Mouse (Mus musculus): ENCODE measurements around the gene Hint1. TPM values are rescaled to one million over a fixed set of nuclear protein-coding genes. Genes with fewer than 3 reads are reported as not detected.
A peak's percentile ranks its signal among the peaks of the same experiment; 100 is the strongest.

The Hint1 gene
- 740 and 774 TPM in 2 replicates for polyA plus RNA-seq (2014; fragmentation: Nextera tagmentation; extraction: Ambion mirVana)

DNA sequence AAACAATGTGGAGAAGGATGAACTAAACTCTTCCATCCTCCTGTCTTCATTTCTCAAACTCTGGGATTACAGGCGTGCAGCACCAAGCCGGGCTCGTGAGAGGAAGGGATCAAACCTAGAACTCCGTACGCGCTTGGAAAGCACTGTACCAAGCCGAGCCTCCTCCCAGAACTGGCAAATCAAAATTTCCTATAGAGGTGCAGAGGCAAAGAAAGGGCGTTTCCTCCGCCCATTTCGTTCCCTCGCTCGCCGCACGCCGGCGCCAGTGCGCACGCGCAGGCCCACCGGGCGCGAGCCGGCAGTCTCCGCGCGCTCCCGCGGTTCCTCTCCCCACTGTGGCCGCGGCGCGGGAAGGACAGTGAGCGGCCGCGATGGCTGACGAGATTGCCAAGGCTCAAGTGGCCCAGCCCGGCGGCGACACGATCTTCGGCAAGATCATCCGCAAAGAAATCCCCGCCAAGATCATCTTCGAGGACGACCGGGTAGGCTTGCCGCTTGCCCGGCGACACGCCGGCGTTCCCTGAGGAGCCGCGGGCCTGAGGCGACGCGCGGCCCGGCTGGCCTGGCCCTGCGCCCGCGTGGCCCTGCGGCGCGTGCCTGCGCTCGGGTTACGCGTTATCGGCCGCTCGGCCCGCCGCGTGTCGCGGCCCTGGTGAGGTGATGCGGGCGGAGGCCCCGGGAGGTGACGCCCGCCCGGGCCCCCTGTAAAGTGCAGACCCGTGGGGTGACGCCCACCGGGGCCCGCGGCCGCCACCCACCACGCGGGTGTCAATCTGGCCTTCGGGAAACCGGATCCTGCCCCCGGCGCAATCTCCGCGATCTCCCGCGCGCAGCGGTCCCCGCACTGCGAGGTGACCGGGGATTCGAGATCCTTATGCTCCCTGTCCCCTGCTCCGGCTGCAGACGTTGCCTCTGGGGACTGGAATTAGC lies at the start of gene Hint1:
Hint1 (plus strand) TSS at position 265 of the 930 bp plus-strand sequence.
- peak within 1 kb of the TSS; percentile 90 for H3K9ac ChIP-seq (ENCODE audit: low read length)
- H3K27ac ChIP-seq (ENCODE audit: low read depth): peak within 1 kb of the TSS; percentile 83
- DNase-seq (ENCODE audit: low spot score) (peak; percentile 96), ATAC-seq (replicated peaks; ENCODE audit: low FRiP score, low TSS enrichment, low read depth) (peak; percentile 78)
- H3K27me3 ChIP-seq (replicated peaks; ENCODE audit: control insufficient read depth, insufficient read depth, low read length): no peaks in the 10 kb centered on the region
- no peaks in the 10 kb centered on the region for H3K9me3 ChIP-seq (ENCODE audit: control insufficient read depth, low read length)
- peak within 1 kb of the TSS; percentile 61 for H3K4me3 ChIP-seq (ENCODE audit: low read depth, low read length)
- H3K4me2 ChIP-seq (ENCODE audit: low read length): peak within 1 kb of the TSS; percentile 59
- H3K4me1 ChIP-seq (replicated peaks; ENCODE audit: control insufficient read depth, insufficient read depth, low read length): peaks cover 14% of the 10 kb centered on the region
- peaks cover 31% of the 10 kb centered on the region for H3K36me3 ChIP-seq (ENCODE audit: control insufficient read depth, insufficient read depth, low read length)
- under 1% methylated on average over 107 of the region's 107 CpGs for WGBS

GRCm38 (mm10) chr11:54817449-54817848 lies 48.7 kb upstream of the Hint1 start:
- Histone ChIP-seq H3K27ac (ENCODE audit: low read depth) (no peak overlapping the region), H3K4me1 (replicated peaks; ENCODE audit: control insufficient read depth, insufficient read depth, low read length) (no peaks in the 10 kb centered on the region), H3K36me3 (ENCODE audit: control insufficient read depth, insufficient read depth, low read length) (no peaks in the 10 kb centered on the region), H3K27me3 (replicated peaks; ENCODE audit: control insufficient read depth, insufficient read depth, low read length) (no peaks in the 10 kb centered on the region), H3K4me2 (ENCODE audit: low read length) (no peak overlapping the region), H3K9ac (ENCODE audit: low read length) (no peak overlapping the region), H3K9me3 (ENCODE audit: control insufficient read depth, low read length) (no peaks in the 10 kb centered on the region), H3K4me3 (ENCODE audit: low read depth, low read length) (no peak overlapping the region)
- ATAC-seq (replicated peaks; ENCODE audit: low FRiP score, low TSS enrichment, low read depth) (no peak), DNase-seq (ENCODE audit: low spot score) (no peak)
- WGBS: 65% methylated on average over 4 of the region's 4 CpGs

DNA sequence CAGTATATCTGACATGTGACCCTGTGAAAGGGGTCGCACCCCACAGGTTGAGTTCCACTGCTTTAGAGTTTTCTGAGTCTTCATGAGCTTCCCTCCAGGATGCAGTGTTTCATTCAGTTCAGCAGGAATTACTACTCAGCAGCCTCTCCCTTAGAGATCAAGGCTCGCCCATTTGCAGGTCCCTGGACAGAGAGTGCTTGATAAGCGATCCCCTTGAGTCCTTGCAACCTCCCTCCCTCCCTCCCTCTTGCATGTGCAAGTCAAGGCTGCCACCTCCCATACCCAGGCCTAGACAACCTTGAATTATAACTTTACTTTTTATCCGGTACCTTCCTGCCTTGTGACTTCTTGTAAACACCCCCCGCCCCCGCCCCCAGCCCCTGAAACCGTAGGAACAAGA lies 46.7 kb upstream of the Hint1 start:
- Histone ChIP-seq H3K36me3 (ENCODE audit: control insufficient read depth, insufficient read depth, low read length) (no peaks in the 10 kb centered on the region), H3K27me3 (replicated peaks; ENCODE audit: control insufficient read depth, insufficient read depth, low read length) (no peaks in the 10 kb centered on the region), H3K27ac (ENCODE audit: low read depth) (no peak overlapping the region), H3K4me1 (replicated peaks; ENCODE audit: control insufficient read depth, insufficient read depth, low read length) (no peaks in the 10 kb centered on the region), H3K4me2 (ENCODE audit: low read length) (no peak overlapping the region), H3K4me3 (ENCODE audit: low read depth, low read length) (no peak overlapping the region), H3K9me3 (ENCODE audit: control insufficient read depth, low read length) (no peaks in the 10 kb centered on the region), H3K9ac (ENCODE audit: low read length) (no peak overlapping the region)
- 63% methylated on average over 7 of the region's 7 CpGs for WGBS
- ATAC-seq (replicated peaks; ENCODE audit: low FRiP score, low TSS enrichment, low read depth): no peak
- DNase-seq (ENCODE audit: low spot score): no peak

DNA sequence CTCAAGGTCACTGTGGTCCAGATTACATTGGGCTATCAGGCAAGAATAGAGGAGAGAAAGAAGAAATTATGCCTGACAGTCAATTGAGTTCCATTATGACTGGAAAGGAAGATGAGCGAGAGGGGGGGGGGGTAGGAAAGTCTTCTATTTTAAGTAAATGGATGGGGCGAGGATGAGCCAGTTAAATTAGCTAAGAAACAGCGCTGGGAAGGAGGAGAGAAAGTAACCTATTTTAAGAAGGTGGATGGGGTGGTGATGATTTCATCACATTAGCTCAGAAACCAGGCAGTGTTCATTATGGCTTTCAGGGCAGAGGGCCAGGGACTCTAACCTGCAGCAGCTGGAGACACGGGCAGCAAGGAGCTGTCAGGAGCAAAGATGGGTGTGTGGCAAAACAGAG lies 42.7 kb upstream of the Hint1 start:
- H3K4me1 ChIP-seq (replicated peaks; ENCODE audit: control insufficient read depth, insufficient read depth, low read length): no peaks in the 10 kb centered on the region
- 79% methylated on average over 4 of the region's 4 CpGs for WGBS
- ATAC-seq (replicated peaks; ENCODE audit: low FRiP score, low TSS enrichment, low read depth): no peak
- H3K9ac ChIP-seq (ENCODE audit: low read length): no peak overlapping the region
- H3K27ac ChIP-seq (ENCODE audit: low read depth): no peak overlapping the region
- H3K4me2 ChIP-seq (ENCODE audit: low read length): no peak overlapping the region
- H3K27me3 ChIP-seq (replicated peaks; ENCODE audit: control insufficient read depth, insufficient read depth, low read length): no peaks in the 10 kb centered on the region
- H3K4me3 ChIP-seq (ENCODE audit: low read depth, low read length): no peak overlapping the region
- H3K36me3 ChIP-seq (ENCODE audit: control insufficient read depth, insufficient read depth, low read length): no peaks in the 10 kb centered on the region
- DNase-seq (ENCODE audit: low spot score): no peak
- H3K9me3 ChIP-seq (ENCODE audit: control insufficient read depth, low read length): 0 out of 2 replicates have a peak, but pooled peaks cover 3% of the 10 kb centered on the region

DNA sequence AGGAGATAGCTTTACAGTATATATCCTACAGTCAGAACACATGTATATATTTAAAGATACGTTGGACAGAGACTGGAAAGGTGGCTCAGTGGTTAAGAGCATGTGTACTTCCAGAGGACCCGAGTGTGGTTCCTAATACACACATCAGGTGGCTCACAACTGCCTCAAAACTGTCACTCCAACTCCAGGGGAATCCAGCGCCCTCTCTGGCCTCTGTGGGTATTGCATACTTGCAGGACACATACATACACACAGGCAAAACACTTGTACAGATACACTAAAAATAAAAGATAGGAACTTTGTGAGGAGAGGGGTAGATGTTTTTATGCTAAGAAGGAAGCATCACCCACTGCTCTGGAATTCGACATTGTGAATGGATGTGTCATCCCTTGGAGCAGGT lies 40.4 kb upstream of the Hint1 start:
- no peak for ATAC-seq (replicated peaks; ENCODE audit: low FRiP score, low TSS enrichment, low read depth)
- Histone ChIP-seq H3K36me3 (ENCODE audit: control insufficient read depth, insufficient read depth, low read length) (no peaks in the 10 kb centered on the region), H3K4me3 (ENCODE audit: low read depth, low read length) (no peak overlapping the region), H3K27me3 (replicated peaks; ENCODE audit: control insufficient read depth, insufficient read depth, low read length) (no peaks in the 10 kb centered on the region), H3K9ac (ENCODE audit: low read length) (no peak overlapping the region), H3K4me2 (ENCODE audit: low read length) (no peak overlapping the region), H3K9me3 (ENCODE audit: control insufficient read depth, low read length) (0 out of 2 replicates have a peak, but pooled peaks cover 3% of the 10 kb centered on the region), H3K4me1 (replicated peaks; ENCODE audit: control insufficient read depth, insufficient read depth, low read length) (no peaks in the 10 kb centered on the region), H3K27ac (ENCODE audit: low read depth) (no peak overlapping the region)
- 80% methylated on average over 4 of the region's 4 CpGs for WGBS
- no peak for DNase-seq (ENCODE audit: low spot score)

DNA sequence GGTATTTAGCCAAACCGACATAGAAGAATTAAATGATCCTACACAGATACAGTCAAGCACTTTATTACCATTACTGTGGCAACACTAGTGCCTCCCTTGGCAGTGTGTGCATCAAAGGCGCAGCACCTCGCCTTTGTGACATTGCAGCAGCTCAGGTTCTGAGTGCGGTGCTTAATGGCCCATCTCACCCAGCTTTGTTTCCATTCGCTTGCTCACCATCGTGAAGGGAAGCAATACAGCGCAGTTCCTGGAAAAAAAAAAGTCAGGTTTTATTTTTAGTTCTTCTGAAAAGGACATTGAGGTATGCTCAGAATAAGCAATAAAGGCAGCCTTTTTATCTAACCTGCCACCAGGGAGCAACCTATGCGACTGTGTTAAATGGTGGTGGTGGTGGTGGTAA lies 39.4 kb upstream of the Hint1 start:
- no peak overlapping the region for H3K27ac ChIP-seq (ENCODE audit: low read depth)
- 0 out of 2 replicates have a peak, but pooled peaks cover 3% of the 10 kb centered on the region for H3K9me3 ChIP-seq (ENCODE audit: control insufficient read depth, low read length)
- no peaks in the 10 kb centered on the region for H3K36me3 ChIP-seq (ENCODE audit: control insufficient read depth, insufficient read depth, low read length)

GRCm38 (mm10) chr11:54833833-54834232 lies 32.4 kb upstream of the Hint1 start:
- Histone ChIP-seq H3K4me1 (replicated peaks; ENCODE audit: control insufficient read depth, insufficient read depth, low read length) (no peaks in the 10 kb centered on the region), H3K27ac (ENCODE audit: low read depth) (no peak overlapping the region), H3K36me3 (ENCODE audit: control insufficient read depth, insufficient read depth, low read length) (no peaks in the 10 kb centered on the region), H3K9me3 (ENCODE audit: control insufficient read depth, low read length) (no peaks in the 10 kb centered on the region), H3K4me2 (ENCODE audit: low read length) (no peak overlapping the region), H3K27me3 (replicated peaks; ENCODE audit: control insufficient read depth, insufficient read depth, low read length) (no peaks in the 10 kb centered on the region), H3K4me3 (ENCODE audit: low read depth, low read length) (no peak overlapping the region), H3K9ac (ENCODE audit: low read length) (no peak overlapping the region)
- DNase-seq (ENCODE audit: low spot score) (no peak), ATAC-seq (replicated peaks; ENCODE audit: low FRiP score, low TSS enrichment, low read depth) (no peak)
- 84% methylated on average over 4 of the region's 4 CpGs for WGBS

More for the DNA sequence above, 39.4 kb upstream of the Hint1 start:
- Histone ChIP-seq H3K27me3 (replicated peaks; ENCODE audit: control insufficient read depth, insufficient read depth, low read length) (no peaks in the 10 kb centered on the region), H3K4me2 (ENCODE audit: low read length) (no peak overlapping the region), H3K4me1 (replicated peaks; ENCODE audit: control insufficient read depth, insufficient read depth, low read length) (no peaks in the 10 kb centered on the region), H3K9ac (ENCODE audit: low read length) (no peak overlapping the region), H3K4me3 (ENCODE audit: low read depth, low read length) (no peak overlapping the region)
- ATAC-seq (replicated peaks; ENCODE audit: low FRiP score, low TSS enrichment, low read depth): no peak
- no peak for DNase-seq (ENCODE audit: low spot score)
- 86% methylated on average over 8 of the region's 8 CpGs for WGBS

- Histone ChIP-seq H3K36me3 (ENCODE audit: control insufficient read depth, insufficient read depth, low read length) (no peaks in the 10 kb centered on the region), H3K4me3 (ENCODE audit: low read depth, low read length) (no peak overlapping the region), H3K9ac (ENCODE audit: low read length) (no peak overlapping the region), H3K4me1 (replicated peaks; ENCODE audit: control insufficient read depth, insufficient read depth, low read length) (no peaks in the 10 kb centered on the region), H3K4me2 (ENCODE audit: low read length) (no peak overlapping the region), H3K9me3 (ENCODE audit: control insufficient read depth, low read length) (no peaks in the 10 kb centered on the region), H3K27ac (ENCODE audit: low read depth) (no peak overlapping the region), H3K27me3 (replicated peaks; ENCODE audit: control insufficient read depth, insufficient read depth, low read length) (no peaks in the 10 kb centered on the region)
- WGBS: 60% methylated on average over 2 of the region's 2 CpGs
- DNase-seq (ENCODE audit: low spot score) (no peak), ATAC-seq (replicated peaks; ENCODE audit: low FRiP score, low TSS enrichment, low read depth) (no peak)
These were observed 31.6 kb upstream of the Hint1 start for GRCm38 (mm10) chr11:54834596-54834995.

DNA sequence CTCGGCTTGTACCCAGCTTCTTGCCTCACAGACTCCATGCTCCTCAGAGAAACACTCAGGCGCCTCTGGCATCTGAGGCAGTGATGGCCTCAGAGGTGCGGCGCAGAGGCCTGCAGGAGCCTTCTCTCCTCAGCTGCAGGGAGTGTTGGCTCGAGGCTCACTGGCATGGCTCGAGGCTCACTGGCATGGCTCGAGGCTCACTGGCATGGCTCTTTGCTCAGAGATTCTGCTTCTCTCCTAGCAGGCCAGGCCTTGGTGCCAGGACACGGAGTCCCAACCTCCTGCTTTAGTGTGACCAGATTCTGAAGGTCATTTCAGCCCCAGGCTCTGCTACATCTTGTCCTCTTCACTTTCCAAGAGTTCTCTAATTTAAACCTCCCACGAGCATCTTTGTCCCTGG lies 30.1 kb upstream of the Hint1 start:
- H3K27ac ChIP-seq (ENCODE audit: low read depth): no peak overlapping the region
- H3K4me3 ChIP-seq (ENCODE audit: low read depth, low read length): no peak overlapping the region
- no peak for DNase-seq (ENCODE audit: low spot score)
- H3K4me2 ChIP-seq (ENCODE audit: low read length): no peak overlapping the region
- H3K4me1 ChIP-seq (replicated peaks; ENCODE audit: control insufficient read depth, insufficient read depth, low read length): no peaks in the 10 kb centered on the region
- no peak overlapping the region for H3K9ac ChIP-seq (ENCODE audit: low read length)
- H3K36me3 ChIP-seq (ENCODE audit: control insufficient read depth, insufficient read depth, low read length): no peaks in the 10 kb centered on the region
- ATAC-seq (replicated peaks; ENCODE audit: low FRiP score, low TSS enrichment, low read depth): no peak
- H3K9me3 ChIP-seq (ENCODE audit: control insufficient read depth, low read length): no peaks in the 10 kb centered on the region
- 75% methylated on average over 9 of the region's 9 CpGs for WGBS
- no peaks in the 10 kb centered on the region for H3K27me3 ChIP-seq (replicated peaks; ENCODE audit: control insufficient read depth, insufficient read depth, low read length)
